Mouse (Mus musculus): ENCODE data around the gene Fbxo27.

DNA sequence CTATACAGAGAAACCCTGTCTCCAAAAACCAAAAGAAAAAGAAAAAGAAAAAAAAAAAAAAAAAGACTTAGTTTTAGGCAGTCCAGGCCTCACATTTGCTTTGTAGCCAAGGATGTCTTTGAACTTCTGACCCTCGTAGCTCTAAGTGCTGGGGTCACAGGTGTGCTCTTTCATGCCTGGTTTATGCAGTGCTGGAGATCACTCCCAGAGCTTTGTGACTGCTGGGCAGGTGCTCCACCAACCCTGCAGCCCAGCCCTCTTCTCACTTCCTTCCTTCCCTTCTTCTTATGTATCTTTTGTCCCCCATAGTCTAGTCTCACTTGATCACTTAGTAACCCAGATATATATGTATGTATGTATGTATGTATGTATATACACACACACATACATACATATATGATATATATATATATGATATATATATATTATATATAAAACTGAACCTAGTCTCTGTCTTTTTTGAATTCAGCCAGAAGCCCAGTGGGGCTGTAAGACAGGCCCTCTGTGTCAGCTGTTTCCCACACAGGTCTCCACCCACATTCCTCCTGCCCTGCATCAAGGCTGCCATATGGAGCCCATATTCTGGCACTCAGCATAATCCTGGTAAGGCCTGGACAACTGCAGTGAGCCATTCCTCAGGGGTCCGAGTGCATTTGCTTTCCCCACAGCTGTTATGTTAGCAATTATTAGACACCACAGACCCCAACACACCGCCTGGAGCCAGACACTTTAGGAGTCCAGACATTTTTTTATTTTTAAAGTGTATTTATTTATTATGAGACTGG, 28.3 kb downstream of the Fbxo27 start:
- no peak for TF ChIP-seq CTCF (IDR thresholded peaks at IDR 0.05; ENCODE audit: low read depth)
- TF ChIP-seq EP300 (optimal IDR thresholded peaks at IDR 0.05), result no peak

Data from stomach, postnatal 0 days (tissue).